Mouse (Mus musculus): ENCODE results near the gene Vstm5.

DNA sequence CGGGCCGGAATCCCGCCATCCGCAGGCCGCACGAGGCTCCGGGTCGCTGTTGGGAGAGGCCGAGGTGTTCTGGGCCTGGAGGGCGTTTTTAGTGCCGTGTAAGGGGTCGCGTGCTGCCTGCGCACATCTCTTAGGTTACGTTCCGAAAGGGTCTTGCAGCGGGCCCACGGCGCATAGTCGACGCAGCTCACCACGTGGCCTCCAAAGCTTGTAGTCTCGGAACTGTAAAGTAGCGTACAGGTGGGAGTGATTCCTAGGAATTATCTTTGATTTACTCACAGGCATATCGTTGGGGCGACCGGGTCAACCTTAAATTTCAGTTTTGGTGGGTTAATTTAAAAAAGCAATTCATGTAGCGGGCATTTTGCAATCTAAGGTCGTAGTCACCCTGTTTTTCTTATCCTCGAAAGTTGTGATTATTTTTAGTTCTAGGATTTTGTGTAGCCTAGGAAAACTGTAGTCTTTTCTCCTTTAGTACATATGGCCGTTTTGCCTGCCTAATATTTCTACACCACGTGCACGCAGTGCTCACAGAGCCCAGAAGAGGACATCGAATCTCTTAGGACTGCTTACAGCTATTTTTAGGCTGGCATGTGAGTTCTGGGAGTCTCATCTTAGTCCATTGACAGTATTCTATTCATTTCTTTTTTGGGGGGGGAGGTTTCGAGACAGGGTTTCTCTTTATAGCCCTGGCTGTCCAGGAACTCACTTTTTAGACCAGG, 67.7 kb downstream of the Vstm5 start, which contains the start of gene 4931406C07Rik:
- TF ChIP-seq CTCF (IDR thresholded peaks at IDR 0.05; ENCODE audit: control insufficient read depth, insufficient read depth, insufficient read length) (no peak), FOSL1 (IDR thresholded peaks at IDR 0.05; ENCODE audit: insufficient read depth, low read length, poor library complexity, severe bottlenecking) (no peak), MAX (IDR thresholded peaks at IDR 0.05) (peak; percentile 75), MYOG (IDR thresholded peaks at IDR 0.05; ENCODE audit: control insufficient read depth, extremely low read depth, insufficient read length) (no peak), CEBPB (IDR thresholded peaks at IDR 0.05; ENCODE audit: low read depth) (no peak), USF1 (IDR thresholded peaks at IDR 0.05; ENCODE audit: low read depth) (peak; percentile 32), MYOD1 (IDR thresholded peaks at IDR 0.05; ENCODE audit: control insufficient read depth, insufficient read length, low read depth) (no peak)

All from C2C12 (cell line).